Mouse (Mus musculus) midbrain, postnatal 0 days (tissue): Measurements from ENCODE around the gene Gm40460. TPM values are rescaled to one million over a fixed set of nuclear protein-coding genes. Genes with fewer than 3 reads are reported as not detected.

Source experiments
- ATAC-seq: fragments of 200-750 bp; cut with Nextera tagmentation; 2 replicates; pipeline ENCODE4 v1.8.0; 2017; ENCODE audit warnings: moderate number of reproducible peaks, mild to moderate bottlenecking, moderate TSS enrichment, moderate library complexity; ENCODE audit not compliant: low FRiP score
- DNase-seq: peaks from one replicate; pipeline ENCODE4 v3.0.0-alpha.2; 2015; ENCODE audit warnings: low spot score
- H3K27ac ChIP-seq: fragments of 300-500 bp; sonication (generic); 2 replicates; pipeline ENCODE4 v1.5.1; 2014; ENCODE audit warnings: low read depth, mild to moderate bottlenecking, low read length, mixed read lengths
- H3K27me3 ChIP-seq: fragments of 300-500 bp; sonication (generic); 2 replicates; pipeline ENCODE4 v1.6.1; 2014; ENCODE audit warnings: low read length, control low read depth, mixed read lengths; ENCODE audit not compliant: insufficient read depth
- H3K36me3 ChIP-seq: fragments of 300-500 bp; sonication (generic); 2 replicates; pipeline ENCODE4 v1.6.1; 2014; ENCODE audit warnings: low read length, control low read depth, mixed read lengths; ENCODE audit not compliant: insufficient read depth
- H3K4me1 ChIP-seq: fragments of 300-500 bp; sonication (generic); 2 replicates; pipeline ENCODE4 v1.6.1; 2014; ENCODE audit warnings: mild to moderate bottlenecking, control low read depth, antibody characterized with exemption, low read length, mixed read lengths; ENCODE audit not compliant: insufficient read depth
- H3K4me2 ChIP-seq: fragments of 300-500 bp; sonication (generic); 2 replicates; pipeline ENCODE4 v1.6.1; 2014; ENCODE audit warnings: low read depth, mild to moderate bottlenecking, low read length, mixed read lengths; ENCODE audit not compliant: poor library complexity, severe bottlenecking
- H3K4me3 ChIP-seq: fragments of 300-500 bp; sonication (generic); 2 replicates; pipeline ENCODE4 v1.5.1; 2014; ENCODE audit warnings: low read depth, mild to moderate bottlenecking, low read length, moderate library complexity
- H3K9ac ChIP-seq: fragments of 300-500 bp; sonication (generic); replicated peaks from 2 replicates; pipeline ENCODE4 v1.6.1; 2014; ENCODE audit warnings: mild to moderate bottlenecking, low read length, moderate library complexity, mixed read lengths; ENCODE audit not compliant: poor library complexity, severe bottlenecking
- H3K9me3 ChIP-seq: fragments of 300-500 bp; sonication (generic); 2 replicates; pipeline ENCODE4 v1.6.1; 2016; ENCODE audit warnings: low read length, control low read depth
- CTCF ChIP-seq: IDR thresholded peaks from 2 replicates; pipeline ENCODE4 v1.5.1; 2016; ENCODE audit warnings: antibody characterized with exemption, mild to moderate bottlenecking
- WGBS: fragments of 180-500 bp; shearing (Covaris S2); extraction: QIAGEN DNeasy Blood & Tissue Kit; methylation state at CpG from one replicate; pipeline ENCODE4 v1.1.7; 2014; 5-methylcytosine and 5-hydroxymethylcytosine counted together
- polyA plus RNA-seq: library from polyadenylated mRNA; unstranded; fragments of >200 nt; fragmentation: Nextera tagmentation; extraction: Ambion mirVana; gene quantifications from 2 replicates; pipeline ENCODE4 v1.2.1, GENCODE M21; 2015
- total RNA-seq: library from RNA; depleted of rRNA; stranded (reverse); fragments of >200 nt; gene quantifications from 2 replicates; pipeline ENCODE4 v1.2.3, GENCODE M21; 2014; rRNA removed

The Gm40460 gene
- total and polyA plus RNA-seq, 2 experiments from 2014 or later: not detected

GRCm38 (mm10) chr7:142205488-142205887 is 35.4 kb downstream of the Gm40460 start:
- ATAC-seq (no peak), DNase-seq (no peak)
- H3K4me2 ChIP-seq: no peak overlapping the region
- H3K4me3 ChIP-seq: no peak overlapping the region
- no peak for TF ChIP-seq CTCF
- no peak overlapping the region for H3K27ac ChIP-seq
- no peaks in the 10 kb centered on the region for H3K36me3 ChIP-seq
- H3K27me3 ChIP-seq: no peaks in the 10 kb centered on the region
- H3K9me3 ChIP-seq: no peaks in the 10 kb centered on the region
- H3K4me1 ChIP-seq: no peaks in the 10 kb centered on the region
- H3K9ac ChIP-seq: no peak overlapping the region

- no peaks in the 10 kb centered on the region for H3K9me3 ChIP-seq
- DNase-seq: no peak
- H3K36me3 ChIP-seq: no peaks in the 10 kb centered on the region
- no peak for ATAC-seq
- 92% methylated on average over 1 of the region's 1 CpGs for WGBS
- no peak within 1 kb of the TSS for H3K4me2 ChIP-seq
- H3K9ac ChIP-seq: no peak within 1 kb of the TSS
- no peak within 1 kb of the TSS for H3K27ac ChIP-seq
- H3K4me3 ChIP-seq: no peak within 1 kb of the TSS
- no peaks in the 10 kb centered on the region for H3K4me1 ChIP-seq
- no peaks in the 10 kb centered on the region for H3K27me3 ChIP-seq
- TF ChIP-seq CTCF: no peak
Observed at GRCm38 (mm10) chr7:142201064-142201463, 39.8 kb downstream of the Gm40460 start, which contains the start of gene Krtap5-3. Gene Krtap5-3 (plus strand): TSS chr7:142201364.

- TF ChIP-seq CTCF: no peak
- Histone ChIP-seq H3K9ac (no peak overlapping the region), H3K9me3 (no peaks in the 10 kb centered on the region), H3K4me3 (no peak overlapping the region), H3K27ac (no peak overlapping the region), H3K4me2 (no peak overlapping the region), H3K27me3 (no peaks in the 10 kb centered on the region), H3K4me1 (no peaks in the 10 kb centered on the region), H3K36me3 (no peaks in the 10 kb centered on the region)
- 98% methylated on average over 2 of the region's 2 CpGs for WGBS
- no peak for ATAC-seq
- no peak for DNase-seq
Observed at GRCm38 (mm10) chr7:142198748-142199147, 42.1 kb downstream of the Gm40460 start.

Other genes starting within 250 kb of the Gm40460 start
- gene Mob2, start 180.0 kb downstream of the Gm40460 start, total RNA-seq: 27.4 and 31.6 TPM in 2 replicates
- 38.0 and 41.3 TPM in 2 replicates for gene Mob2, start 180.0 kb downstream of the Gm40460 start, polyA plus RNA-seq
- gene Dusp8, start 145.2 kb downstream of the Gm40460 start, total RNA-seq: 144 and 175 TPM in 2 replicates
- 94.2 and 99.9 TPM in 2 replicates for gene Dusp8, start 145.2 kb downstream of the Gm40460 start, polyA plus RNA-seq
- not detected in 2 replicates for gene Gm45618, start 120.3 kb downstream of the Gm40460 start, total RNA-seq
- not detected in 2 replicates for gene Gm45618, start 120.3 kb downstream of the Gm40460 start, polyA plus RNA-seq
- gene Gm39115, start 105.0 kb downstream of the Gm40460 start, total RNA-seq: not detected in 2 replicates
- not detected in 2 replicates for gene Gm39115, start 105.0 kb downstream of the Gm40460 start, polyA plus RNA-seq
- not detected in 2 replicates for gene Gm45337, start 96.5 kb downstream of the Gm40460 start, total RNA-seq
- not detected in 2 replicates for gene Gm45337, start 96.5 kb downstream of the Gm40460 start, polyA plus RNA-seq
- gene Gm29735, start 84.0 kb downstream of the Gm40460 start, total RNA-seq: not detected in 2 replicates
- gene Gm29735, start 84.0 kb downstream of the Gm40460 start, polyA plus RNA-seq: not detected in 2 replicates
- gene Gm4553, start 75.3 kb downstream of the Gm40460 start, total RNA-seq: not detected in 2 replicates
- gene Gm4553, start 75.3 kb downstream of the Gm40460 start, polyA plus RNA-seq: not detected in 2 replicates
- not detected in 2 replicates for gene Krtap5-2, start 65.1 kb downstream of the Gm40460 start, total RNA-seq
- gene Krtap5-2, start 65.1 kb downstream of the Gm40460 start, polyA plus RNA-seq: not detected in 2 replicates
- gene Gm10153, start 50.7 kb downstream of the Gm40460 start, total RNA-seq: not detected in 2 replicates
- not detected in 2 replicates for gene Gm10153, start 50.7 kb downstream of the Gm40460 start, polyA plus RNA-seq
- not detected in 2 replicates for gene Krtap5-3, start 39.7 kb downstream of the Gm40460 start, total RNA-seq
- gene Krtap5-3, start 39.7 kb downstream of the Gm40460 start, polyA plus RNA-seq: not detected in 2 replicates
- not detected in 2 replicates for gene Gm7579, start 29.2 kb downstream of the Gm40460 start, total RNA-seq
- gene Gm7579, start 29.2 kb downstream of the Gm40460 start, polyA plus RNA-seq: not detected in 2 replicates
- not detected in 2 replicates for gene Krtap5-5, start 11.1 kb downstream of the Gm40460 start, total RNA-seq
- gene Krtap5-5, start 11.1 kb downstream of the Gm40460 start, polyA plus RNA-seq: not detected in 2 replicates
- not detected in 2 replicates for gene Gm2431, start 17.3 kb upstream of the Gm40460 start, total RNA-seq
- gene Gm2431, start 17.3 kb upstream of the Gm40460 start, polyA plus RNA-seq: not detected in 2 replicates
- gene Gm4559, start 33.3 kb upstream of the Gm40460 start, total RNA-seq: not detected in 2 replicates
- not detected in 2 replicates for gene Gm4559, start 33.3 kb upstream of the Gm40460 start, polyA plus RNA-seq
- not detected in 2 replicates for gene Krtap5-1, start 56.0 kb upstream of the Gm40460 start, total RNA-seq
- gene Krtap5-1, start 56.0 kb upstream of the Gm40460 start, polyA plus RNA-seq: not detected in 2 replicates
- gene Krtap5-4, start 62.5 kb upstream of the Gm40460 start, total RNA-seq: not detected in 2 replicates
- not detected in 2 replicates for gene Krtap5-4, start 62.5 kb upstream of the Gm40460 start, polyA plus RNA-seq
- 16.4 and 21.8 TPM in 2 replicates for gene Ifitm10, start 132.7 kb upstream of the Gm40460 start, total RNA-seq
- gene Ifitm10, start 132.7 kb upstream of the Gm40460 start, polyA plus RNA-seq: 20.8 and 23.5 TPM in 2 replicates
- gene Gm49369, start 141.6 kb upstream of the Gm40460 start, total RNA-seq: 3.3 TPM in 1 of 2 replicates, not detected in the other
- not detected in 2 replicates for gene Gm49369, start 141.6 kb upstream of the Gm40460 start, polyA plus RNA-seq
- 520 and 652 TPM in 2 replicates for gene Ctsd, start 147.0 kb upstream of the Gm40460 start, total RNA-seq
- 320 and 345 TPM in 2 replicates for gene Ctsd, start 147.0 kb upstream of the Gm40460 start, polyA plus RNA-seq
- gene Syt8, start 193.8 kb upstream of the Gm40460 start, total RNA-seq: not detected in 2 replicates
- not detected in 2 replicates for gene Syt8, start 193.8 kb upstream of the Gm40460 start, polyA plus RNA-seq
- gene Tnni2, start 200.7 kb upstream of the Gm40460 start, total RNA-seq: not detected in 2 replicates
- gene Tnni2, start 200.7 kb upstream of the Gm40460 start, polyA plus RNA-seq: 0.46 and 0.56 TPM in 2 replicates
- 5.1 and 11.0 TPM in 2 replicates for gene Lsp1, start 219.7 kb upstream of the Gm40460 start, total RNA-seq
- 5.3 and 8.7 TPM in 2 replicates for gene Lsp1, start 219.7 kb upstream of the Gm40460 start, polyA plus RNA-seq